Mouse (Mus musculus) macrophage (primary cell): ENCODE results near the gene Fam89a. TPM values are rescaled to one million over a fixed set of nuclear protein-coding genes. Genes with fewer than 3 reads are reported as not detected.

Source experiments
- H3K27ac ChIP-seq: fragments of 350-480 bp; formaldehyde crosslinking; 2 replicates; pipeline ENCODE4 v1.9.0; 2021
- H3K36me3 ChIP-seq: fragments of 350-480 bp; formaldehyde crosslinking; 2 replicates; pipeline ENCODE4 v1.9.0; 2021; ENCODE audit errors: inconsistent target
- H3K4me3 ChIP-seq: fragments of 350-480 bp; formaldehyde crosslinking; 2 replicates; pipeline ENCODE4 v1.9.0; 2021; ENCODE audit errors: inconsistent target
- H3K79me2 ChIP-seq: fragments of 350-480 bp; formaldehyde crosslinking; 2 replicates; pipeline ENCODE4 v1.9.0; 2021; ENCODE audit errors: inconsistent target
- WGBS: methylation state at CpG from one replicate; pipeline ENCODE4 v1.1.7; 2026; ENCODE audit warnings: inconsistent platforms; ENCODE audit not compliant: missing documents; 5-methylcytosine and 5-hydroxymethylcytosine counted together
- polyA plus RNA-seq: library from polyadenylated mRNA; stranded (reverse); fragments of 250-400 nt; gene quantifications from 3 replicates; pipeline ENCODE4 v1.2.4, GENCODE M21; 2018; ENCODE audit warnings: inconsistent platforms

The Fam89a gene
- polyA plus RNA-seq, 1 experiment from 2014 or later, result not detected

GRCm38 (mm10) chr8:124772389-124772788 is 20.8 kb upstream of the Fam89a start:
- no peak overlapping the region for H3K4me3 ChIP-seq
- H3K27ac ChIP-seq, result no peak overlapping the region
- WGBS, result 84% methylated on average over 2 of the region's 2 CpGs
- no peaks in the 10 kb centered on the region for H3K79me2 ChIP-seq
- H3K36me3 ChIP-seq, result no peaks in the 10 kb centered on the region

- Histone ChIP-seq H3K4me3 (no peak overlapping the region), H3K27ac (no peak overlapping the region), H3K36me3 (no peaks in the 10 kb centered on the region), H3K79me2 (no peaks in the 10 kb centered on the region)
- 85% methylated on average over 7 of the region's 7 CpGs for WGBS
These were observed 11.4 kb upstream of the Fam89a start for GRCm38 (mm10) chr8:124763061-124763460.

- H3K79me2 ChIP-seq, result no peaks in the 10 kb centered on the region
- no peaks in the 10 kb centered on the region for H3K36me3 ChIP-seq
- 38% methylated on average over 3 of the region's 3 CpGs for WGBS
- no peak overlapping the region for H3K4me3 ChIP-seq
- no peak overlapping the region for H3K27ac ChIP-seq
These were observed 6.9 kb upstream of the Fam89a start for GRCm38 (mm10) chr8:124758544-124758943.

GRCm38 (mm10) chr8:124756601-124757000 is 5.0 kb upstream of the Fam89a start:
- 53% methylated on average over 5 of the region's 5 CpGs for WGBS
- no peaks in the 10 kb centered on the region for H3K79me2 ChIP-seq
- no peak overlapping the region for H3K27ac ChIP-seq
- H3K36me3 ChIP-seq, result no peaks in the 10 kb centered on the region
- H3K4me3 ChIP-seq, result no peak overlapping the region

GRCm38 (mm10) chr8:124756153-124756552 is 4.5 kb upstream of the Fam89a start:
- Histone ChIP-seq H3K27ac (no peak overlapping the region), H3K4me3 (no peak overlapping the region), H3K79me2 (no peaks in the 10 kb centered on the region), H3K36me3 (no peaks in the 10 kb centered on the region)
- WGBS, result 51% methylated on average over 2 of the region's 2 CpGs

GRCm38 (mm10) chr8:124755481-124755880 is 3.8 kb upstream of the Fam89a start:
- 82% methylated on average over 8 of the region's 8 CpGs for WGBS
- no peak overlapping the region for H3K4me3 ChIP-seq
- no peaks in the 10 kb centered on the region for H3K36me3 ChIP-seq
- no peak overlapping the region for H3K27ac ChIP-seq
- no peaks in the 10 kb centered on the region for H3K79me2 ChIP-seq

GRCm38 (mm10) chr8:124754792-124755190 is 3.2 kb upstream of the Fam89a start:
- H3K36me3 ChIP-seq, result no peaks in the 10 kb centered on the region
- 73% methylated on average over 4 of the region's 4 CpGs for WGBS
- no peak overlapping the region for H3K4me3 ChIP-seq
- H3K79me2 ChIP-seq, result no peaks in the 10 kb centered on the region
- H3K27ac ChIP-seq, result no peak overlapping the region

GRCm38 (mm10) chr8:124754101-124754791 is 2.6 kb upstream of the Fam89a start:
- WGBS, result 60% methylated on average over 11 of the region's 11 CpGs
- Histone ChIP-seq H3K79me2 (no peaks in the 10 kb centered on the region), H3K27ac (no peak overlapping the region), H3K4me3 (no peak overlapping the region), H3K36me3 (no peaks in the 10 kb centered on the region)

- H3K27ac ChIP-seq, result no peak overlapping the region
- H3K36me3 ChIP-seq, result no peaks in the 10 kb centered on the region
- H3K4me3 ChIP-seq, result no peak overlapping the region
- 47% methylated on average over 21 of the region's 21 CpGs for WGBS
- no peaks in the 10 kb centered on the region for H3K79me2 ChIP-seq
These were observed 762 bp upstream of the Fam89a start for GRCm38 (mm10) chr8:124752325-124752862.

GRCm38 (mm10) chr8:124751191-124751590 is 441 bp downstream of the Fam89a start:
- Histone ChIP-seq H3K36me3 (no peaks in the 10 kb centered on the region), H3K27ac (no peak overlapping the region), H3K79me2 (no peaks in the 10 kb centered on the region), H3K4me3 (no peak overlapping the region)
- WGBS, result 4% methylated on average over 31 of the region's 31 CpGs

- H3K27ac ChIP-seq, result no peak overlapping the region
- no peak overlapping the region for H3K4me3 ChIP-seq
- 86% methylated on average over 13 of the region's 13 CpGs for WGBS
- no peaks in the 10 kb centered on the region for H3K36me3 ChIP-seq
- no peaks in the 10 kb centered on the region for H3K79me2 ChIP-seq
These were observed 5.0 kb downstream of the Fam89a start for GRCm38 (mm10) chr8:124746661-124747060.

GRCm38 (mm10) chr8:124739268-124739667 is 12.4 kb downstream of the Fam89a start:
- H3K4me3 ChIP-seq, result no peak overlapping the region
- peaks cover 2% of the 10 kb centered on the region; the same call in 1 of the 2 replicates for H3K36me3 ChIP-seq
- no peak overlapping the region for H3K27ac ChIP-seq
- WGBS, result 100% methylated on average over 1 of the region's 1 CpGs
- no peaks in the 10 kb centered on the region for H3K79me2 ChIP-seq

GRCm38 (mm10) chr8:124735371-124735911 is 16.2 kb downstream of the Fam89a start:
- Histone ChIP-seq H3K27ac (no peak overlapping the region), H3K4me3 (no peak overlapping the region), H3K36me3 (peaks cover 21% of the 10 kb centered on the region; the same call in 1 of the 2 replicates), H3K79me2 (no peaks in the 10 kb centered on the region)
- WGBS, result 100% methylated on average over 3 of the region's 3 CpGs

GRCm38 (mm10) chr8:124732828-124733227 is 18.8 kb downstream of the Fam89a start:
- Histone ChIP-seq H3K4me3 (no peak overlapping the region), H3K36me3 (peaks cover 21% of the 10 kb centered on the region; the same call in 1 of the 2 replicates), H3K79me2 (no peaks in the 10 kb centered on the region), H3K27ac (no peak overlapping the region)
- WGBS, result 56% methylated on average over 8 of the region's 8 CpGs

- Histone ChIP-seq H3K4me3 (no peak overlapping the region), H3K27ac (no peak overlapping the region), H3K36me3 (peaks cover 12% of the 10 kb centered on the region), H3K79me2 (peaks cover 32% of the 10 kb centered on the region)
- 96% methylated on average over 7 of the region's 7 CpGs for WGBS
These were observed 27.3 kb downstream of the Fam89a start for GRCm38 (mm10) chr8:124724301-124724700.
